Comparison of ENCODE assay signal across 8 mouse cellular contexts in genomic region chr7:27355745-27356240, GRCm38 (mm10). TPM values are rescaled to one million over a fixed set of nuclear protein-coding genes. Genes with fewer than 3 reads are reported as not detected.
DNase-seq lines count a peak whose midpoint lies in the region; ATAC-seq and TF ChIP-seq lines count a peak whose summit lies in the region.

Gene Shkbp1 (minus strand): TSS chr7:27356019.

- peak; percentile 97 for DNase-seq in MEL (ENCODE audit: low read depth, low spot score)
- DNase-seq in cerebellum, adult 11 months, result peak; percentile 72
- peak; percentile 97 for DNase-seq in forebrain, embryonic 14.5 days (ENCODE audit: low spot score)
- DNase-seq in heart, postnatal 10 days, result peak; percentile 91 to 93
- peak; percentile 88 to 92 for DNase-seq in kidney, postnatal 4 days
- DNase-seq in lung, adult 18-20 months, result peak; percentile 90 to 93
- DNase-seq in testis, postnatal 14 days (ENCODE audit: low spot score), result peak; percentile 86

- TF ChIP-seq POLR2A in MEL (IDR thresholded peaks at IDR 0.05; ENCODE audit: control insufficient read depth in 1 of 2, insufficient read depth in 1 of 2, low read depth in 1 of 2, low read length in 2 of 2, poor library complexity in 1 of 2), result peak in 1 of 2 experiments; percentile 23; a peak in 2 of 4 replicates

- H3K27me3 ChIP-seq in MEL (ENCODE audit: control insufficient read depth in 1 of 2, insufficient read depth in 2 of 2, low read length in 2 of 2), result no peaks in the 10 kb centered on the region
- H3K27me3 ChIP-seq in forebrain, embryonic 14.5 days (replicated peaks; ENCODE audit: control insufficient read depth, insufficient read depth, low read length), result peaks cover 21% of the 10 kb centered on the region
- H3K27me3 ChIP-seq in neural tube, embryonic 14.5 days (ENCODE audit: control insufficient read depth, insufficient read depth, low read length), result peaks cover 7% of the 10 kb centered on the region

- peaks cover 3% of the 10 kb centered on the region; the same call in 1 of the 2 replicates for H3K79me2 ChIP-seq in MEL (ENCODE audit: control insufficient read depth, insufficient read depth, low read length, poor library complexity)

- peak within 1 kb of the TSS; percentile 69 for H3K9ac ChIP-seq in MEL (ENCODE audit: control insufficient read depth, low read depth, low read length, poor library complexity, severe bottlenecking)
- H3K9ac ChIP-seq in forebrain, embryonic 14.5 days (ENCODE audit: low read length), result peak within 1 kb of the TSS; percentile 78
- H3K9ac ChIP-seq in neural tube, embryonic 14.5 days (replicated peaks; ENCODE audit: low read depth, low read length), result peak within 1 kb of the TSS; percentile 51

- peaks cover 0 to 14% of the 10 kb centered on the region in 2 experiments; a peak in 2 of 4 replicates for H3K36me3 ChIP-seq in MEL (ENCODE audit: control insufficient read depth in 1 of 2, insufficient read depth in 2 of 2, low read length in 2 of 2)
- H3K36me3 ChIP-seq in forebrain, embryonic 14.5 days (ENCODE audit: control insufficient read depth, insufficient read depth, low read length), result peaks cover 28% of the 10 kb centered on the region
- peaks cover 12% of the 10 kb centered on the region for H3K36me3 ChIP-seq in neural tube, embryonic 14.5 days (ENCODE audit: control insufficient read depth, insufficient read depth, low read length)

- H3K9me3 ChIP-seq in MEL (replicated peaks; ENCODE audit: insufficient read depth, low read length), result no peaks in the 10 kb centered on the region
- no peaks in the 10 kb centered on the region for H3K9me3 ChIP-seq in forebrain, embryonic 14.5 days (replicated peaks; ENCODE audit: control insufficient read depth, low read length)
- no peaks in the 10 kb centered on the region for H3K9me3 ChIP-seq in neural tube, embryonic 14.5 days (ENCODE audit: control insufficient read depth, low read length)

- TF ChIP-seq RAD21 in MEL (IDR thresholded peaks at IDR 0.05; ENCODE audit: low read depth, low read length), result no peak

- TF ChIP-seq EP300 in MEL (IDR thresholded peaks at IDR 0.05; ENCODE audit: low read depth in 1 of 2, low read length in 2 of 2), result 0 out of 4 replicates have a peak, but pooled peaks of 1 of the 2 experiments have one; percentile 9

- ATAC-seq in forebrain, embryonic 14.5 days, result peak; percentile 94
- peak; percentile 94 for ATAC-seq in neural tube, embryonic 14.5 days (ENCODE audit: low read depth)

- no peak for TF ChIP-seq CTCF in MEL (IDR thresholded peaks at IDR 0.05 in 2 of 3, conservative IDR thresholded peaks at IDR 0.05 in 1 of 3; ENCODE audit: control insufficient read depth in 1 of 3, insufficient read depth in 1 of 3, low read depth in 2 of 3, low read length in 3 of 3, poor library complexity in 1 of 3, severe bottlenecking in 1 of 3)

- peaks cover 4 to 16% of the 10 kb centered on the region in 2 experiments for H3K4me1 ChIP-seq in MEL (ENCODE audit: control insufficient read depth in 1 of 2, insufficient read depth in 2 of 2, low read length in 2 of 2)
- H3K4me1 ChIP-seq in forebrain, embryonic 14.5 days (ENCODE audit: control insufficient read depth, insufficient read depth, low read length), result peaks cover 16% of the 10 kb centered on the region
- peaks cover 7% of the 10 kb centered on the region for H3K4me1 ChIP-seq in neural tube, embryonic 14.5 days (ENCODE audit: control insufficient read depth, insufficient read depth, low read length)

- peak within 1 kb of the TSS; percentile 67 for H3K4me2 ChIP-seq in forebrain, embryonic 14.5 days (ENCODE audit: low read length)
- H3K4me2 ChIP-seq in neural tube, embryonic 14.5 days (ENCODE audit: low read depth, low read length), result peak within 1 kb of the TSS; percentile 63

- peak within 1 kb of the TSS; percentile 85 for H3K27ac ChIP-seq in MEL (ENCODE audit: control insufficient read depth, low read depth, low read length)
- H3K27ac ChIP-seq in forebrain, embryonic 14.5 days (ENCODE audit: low read depth, low read length), result no peak within 1 kb of the TSS; the same call in none of the 2 replicates
- H3K27ac ChIP-seq in neural tube, embryonic 14.5 days (ENCODE audit: low read depth, low read length), result 0 out of 2 replicates have a peak within 1 kb of the TSS, but pooled peaks have one; percentile 35

- peak within 1 kb of the TSS; percentile 58 to 96 for H3K4me3 ChIP-seq in MEL (ENCODE audit: control insufficient read depth in 1 of 2, insufficient read depth in 1 of 2, low read depth in 2 of 2, low read length in 2 of 2)
- peak within 1 kb of the TSS; percentile 72 for H3K4me3 ChIP-seq in forebrain, embryonic 14.5 days (ENCODE audit: low read depth, low read length)
- H3K4me3 ChIP-seq in neural tube, embryonic 14.5 days (ENCODE audit: low read depth, low read length), result peak within 1 kb of the TSS; percentile 46

- intact Hi-C loops in heart, postnatal 10 days (cut with DNase I), result no loop called here

- 1% methylated on average over 34 of the region's 34 CpGs for WGBS in forebrain, embryonic 14.5 days
- WGBS in neural tube, embryonic 14.5 days, result under 1% methylated on average over 34 of the region's 34 CpGs

TF ChIP-seq in MEL, 35 proteins besides CTCF, POLR2A, EP300 and RAD21:
- TF ChIP-seq POLR2AphosphoS5 (IDR thresholded peaks at IDR 0.05; ENCODE audit: borderline replicate concordance, low read depth, low read length), result no peak
- peak; percentile 56 for TF ChIP-seq NELFE (IDR thresholded peaks at IDR 0.05; ENCODE audit: low read depth, low read length)
- TF ChIP-seq BHLHE40 (IDR thresholded peaks at IDR 0.05; ENCODE audit: borderline replicate concordance, low read depth, low read length), result no peak
- peak; percentile 17; the same call in 1 of the 2 replicates for TF ChIP-seq NRF1 (IDR thresholded peaks at IDR 0.05; ENCODE audit: insufficient read depth, low read depth, low read length, poor library complexity, severe bottlenecking)
- no peak for TF ChIP-seq JUND (IDR thresholded peaks at IDR 0.05; ENCODE audit: low read depth, low read length)
- no peak for TF ChIP-seq TAL1 (IDR thresholded peaks at IDR 0.05; ENCODE audit: low read length)
- TF ChIP-seq SIN3A (IDR thresholded peaks at IDR 0.05; ENCODE audit: low read length), result 0 out of 2 replicates have a peak, but pooled peaks have one; percentile 63
- no peak for TF ChIP-seq ZKSCAN1 (IDR thresholded peaks at IDR 0.05; ENCODE audit: low read depth, low read length)
- TF ChIP-seq ZNF384 (IDR thresholded peaks at IDR 0.05; ENCODE audit: low read depth, low read length), result no peak
- TF ChIP-seq CHD1 (IDR thresholded peaks at IDR 0.05; ENCODE audit: low read depth, low read length), result no peak
- no peak for TF ChIP-seq USF2 (IDR thresholded peaks at IDR 0.05; ENCODE audit: borderline replicate concordance in 1 of 2, insufficient read depth in 1 of 2, low read depth in 1 of 2, low read length in 2 of 2)
- no peak for TF ChIP-seq MAX (IDR thresholded peaks at IDR 0.05; ENCODE audit: low read length)
- peak; percentile 78 for TF ChIP-seq HCFC1 (IDR thresholded peaks at IDR 0.05; ENCODE audit: low read depth, low read length)
- no peak for TF ChIP-seq TCF12 (IDR thresholded peaks at IDR 0.05; ENCODE audit: low read depth, low read length)
- 0 out of 2 replicates have a peak, but pooled peaks have one; percentile 39 for TF ChIP-seq MXI1 (IDR thresholded peaks at IDR 0.05; ENCODE audit: low read depth, low read length)
- no peak for TF ChIP-seq MYB (IDR thresholded peaks at IDR 0.05; ENCODE audit: low read depth, low read length)
- no peak for TF ChIP-seq KAT2A (conservative IDR thresholded peaks at IDR 0.05; ENCODE audit: low read depth, low read length)
- TF ChIP-seq GABPA (IDR thresholded peaks at IDR 0.05; ENCODE audit: low read depth, low read length), result no peak
- no peak for TF ChIP-seq ZC3H11A (IDR thresholded peaks at IDR 0.05; ENCODE audit: low read depth, low read length)
- TF ChIP-seq CHD2 (IDR thresholded peaks at IDR 0.05; ENCODE audit: low read length), result peak; percentile 29; the same call in 1 of the 2 replicates
- TF ChIP-seq ELF1 (IDR thresholded peaks at IDR 0.05; ENCODE audit: low read depth, low read length), result peak; percentile 99
- TF ChIP-seq MAZ (IDR thresholded peaks at IDR 0.05; ENCODE audit: low read depth, low read length), result peak; percentile 91
- no peak for TF ChIP-seq MEF2A (IDR thresholded peaks at IDR 0.05; ENCODE audit: extremely low read depth, insufficient replicate concordance, low read depth, low read length, poor library complexity, severe bottlenecking)
- TF ChIP-seq USF1 (IDR thresholded peaks at IDR 0.05; ENCODE audit: low read depth, low read length), result 0 out of 2 replicates have a peak, but pooled peaks have one; percentile 8
- TF ChIP-seq MYC (IDR thresholded peaks at IDR 0.05; ENCODE audit: low read depth, low read length), result no peak
- TF ChIP-seq SMC3 (IDR thresholded peaks at IDR 0.05; ENCODE audit: low read depth, low read length), result no peak; the same call in 1 of the 2 replicates
- TF ChIP-seq UBTF (IDR thresholded peaks at IDR 0.05; ENCODE audit: borderline replicate concordance, insufficient read depth, low read depth, low read length), result no peak
- TF ChIP-seq RCOR1 (IDR thresholded peaks at IDR 0.05; ENCODE audit: low read depth, low read length), result peak; percentile 29; the same call in 1 of the 2 replicates
- TF ChIP-seq TBP (IDR thresholded peaks at IDR 0.05; ENCODE audit: low read depth, low read length), result peak; percentile 35; the same call in 1 of the 2 replicates
- no peak for TF ChIP-seq E2F4 (IDR thresholded peaks at IDR 0.05; ENCODE audit: borderline replicate concordance, low read depth, low read length)
- no peak; the same call in 1 of the 2 replicates for TF ChIP-seq ZMIZ1 (IDR thresholded peaks at IDR 0.05; ENCODE audit: low read depth, low read length)
- no peak for TF ChIP-seq GATA1 (IDR thresholded peaks at IDR 0.05; ENCODE audit: low read depth, low read length)
- no peak for TF ChIP-seq POLR2AphosphoS2 (IDR thresholded peaks at IDR 0.05; ENCODE audit: low read length)
- peak; percentile 28; the same call in 1 of the 2 replicates for TF ChIP-seq ETS1 (IDR thresholded peaks at IDR 0.05; ENCODE audit: low read depth, low read length)
- TF ChIP-seq MAFK (IDR thresholded peaks at IDR 0.05; ENCODE audit: borderline replicate concordance, low read depth, low read length), result no peak

RNA-seq across cellular contexts. Expression of gene Shkbp1, which starts in this region (rescaled TPM):
- total RNA-seq in MEL (2012; rRNA removed), result 24.2 and 25.4 TPM in 2 replicates
- polyA plus RNA-seq in MEL (2012; ENCODE audit: insufficient read depth in 1 of 2, insufficient read length in 2 of 2, low read depth in 1 of 2, low replicate concordance in 2 of 2, missing spikeins in 1 of 2), result 10 to 100 TPM in 1 of 2 experiments, not detected in 1; 77.0 TPM
- polyA plus RNA-seq in forebrain, embryonic 14.5 days (2014; fragmentation: Nextera tagmentation; extraction: Ambion mirVana), result 52.4 and 66.4 TPM in 2 replicates
- total RNA-seq in heart, postnatal 10 days (2021), result 10 to 100 TPM; 13.8 to 17.5 TPM
- 29.6 and 35.6 TPM in 2 replicates for polyA plus RNA-seq in neural tube, embryonic 14.5 days (2014; fragmentation: Nextera tagmentation; extraction: Ambion mirVana)
